Mouse (Mus musculus) lung, postnatal 36 days (tissue): ENCODE data around the gene Llgl2.
A peak's percentile ranks its signal among the peaks of the same experiment; 100 is the strongest.

Experiments
- DNase-seq: peaks from one replicate; pipeline ENCODE4 v3.0.0; 2022; ENCODE audit warnings: mixed read lengths

The Llgl2 gene

GRCm38 (mm10) chr11:115823774-115824740, at the start of gene Llgl2:
Gene Llgl2 (plus strand): TSS chr11:115824049.
- DNase-seq, result peak; percentile 96

- no peak for DNase-seq
Observed at GRCm38 (mm10) chr11:115774653-115775052, 49.2 kb upstream of the Llgl2 start.

- peak; percentile 65 for DNase-seq
Observed at GRCm38 (mm10) chr11:115775821-115776665, 47.8 kb upstream of the Llgl2 start.

GRCm38 (mm10) chr11:115776954-115777353, 46.9 kb upstream of the Llgl2 start:
- DNase-seq, result no peak

- peak; percentile 65 for DNase-seq
Observed at GRCm38 (mm10) chr11:115777487-115778335, 46.1 kb upstream of the Llgl2 start.

DNA sequence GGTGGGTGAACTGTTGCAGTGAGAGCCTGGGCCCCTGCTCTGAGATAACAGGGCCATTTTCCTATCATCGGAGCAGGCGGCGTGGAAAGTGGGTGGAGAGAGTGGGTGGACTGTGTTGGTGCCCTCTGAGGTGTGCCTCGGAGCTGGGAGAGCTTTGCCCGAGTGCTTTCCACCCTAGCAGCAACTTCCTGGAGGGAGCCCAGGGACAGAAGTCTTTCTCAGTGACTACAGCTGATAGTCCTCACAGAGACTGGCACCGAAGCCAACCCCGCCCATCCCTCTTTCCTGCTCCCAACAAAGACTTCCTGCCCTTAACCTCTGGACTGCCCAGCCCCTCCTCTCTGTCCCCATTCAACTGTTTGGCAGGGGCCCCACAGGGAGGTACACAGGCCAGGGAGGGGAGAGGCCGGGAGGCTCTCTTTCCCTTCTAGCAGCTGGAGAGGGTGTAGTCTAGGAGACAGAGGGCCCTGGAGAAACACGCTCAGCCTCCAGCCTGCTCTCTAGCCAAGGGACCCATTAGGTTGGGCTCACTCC, 44.7 kb upstream of the Llgl2 start:
- peak; percentile 98 for DNase-seq

DNA sequence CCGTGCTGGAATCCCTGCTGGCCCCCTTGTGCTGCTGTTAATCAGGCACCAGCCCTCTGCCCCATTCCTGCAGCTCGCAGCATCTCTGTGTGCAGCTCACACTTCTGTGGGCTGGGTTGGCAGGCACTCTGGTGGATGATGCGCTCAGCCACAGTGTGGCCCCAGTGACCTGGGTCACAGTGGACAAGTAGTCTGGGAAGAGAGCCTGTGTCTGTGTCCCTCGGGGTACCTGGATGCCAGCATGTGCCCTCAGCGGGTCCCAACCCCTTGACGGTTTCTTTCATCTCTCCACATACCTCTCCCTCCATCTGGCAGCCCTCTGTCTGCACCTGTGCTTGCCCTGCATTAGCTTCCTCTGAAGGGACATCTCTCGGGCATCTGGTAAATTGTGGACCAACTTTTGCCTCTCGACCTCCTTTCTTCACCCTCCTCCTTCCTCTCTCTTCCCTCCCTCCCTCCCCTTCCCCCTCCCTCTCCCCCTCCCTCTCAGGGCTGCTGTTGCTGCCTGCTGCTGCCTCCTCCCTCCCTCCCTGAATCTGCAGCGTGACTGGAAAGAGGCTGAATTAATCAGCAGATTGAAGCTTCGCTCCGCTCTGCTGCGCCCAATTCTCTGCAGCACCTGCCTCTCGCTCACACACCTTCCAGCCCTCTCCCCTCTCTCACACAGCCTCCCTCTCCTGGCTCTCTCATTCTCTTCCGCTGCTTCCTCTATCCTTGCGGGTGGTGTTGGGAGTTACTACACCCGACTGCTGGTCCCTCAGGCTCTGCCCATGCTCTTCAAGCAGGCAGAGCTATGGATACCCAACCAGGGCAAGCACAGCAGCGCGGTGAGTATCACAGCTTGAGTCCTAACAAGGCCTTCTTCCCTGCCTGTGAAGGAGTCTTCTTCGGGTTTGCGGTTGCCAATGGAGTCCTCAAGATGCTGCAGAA, 43.4 kb upstream of the Llgl2 start:
- DNase-seq, result no peak

DNA sequence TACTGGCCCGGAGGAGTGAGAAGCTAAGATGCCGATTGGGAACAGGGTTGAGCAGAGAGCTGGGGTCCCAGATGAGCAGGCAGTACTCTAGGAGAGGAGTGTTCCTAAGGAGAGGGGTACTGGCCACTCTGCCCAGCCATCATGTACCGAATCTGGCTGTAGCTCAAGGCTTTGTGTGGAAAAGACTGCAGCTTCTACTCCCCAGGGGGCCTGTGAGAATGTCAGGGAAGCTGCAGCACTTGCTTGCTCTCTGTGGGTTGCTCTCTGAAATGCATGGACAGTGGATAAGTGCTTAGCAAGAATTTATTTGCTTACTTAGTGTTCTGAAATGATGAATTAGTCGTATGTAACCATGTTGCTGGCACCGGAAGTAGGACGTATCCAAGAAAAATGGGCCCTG, 37.4 kb upstream of the Llgl2 start:
- DNase-seq, result no peak

DNA sequence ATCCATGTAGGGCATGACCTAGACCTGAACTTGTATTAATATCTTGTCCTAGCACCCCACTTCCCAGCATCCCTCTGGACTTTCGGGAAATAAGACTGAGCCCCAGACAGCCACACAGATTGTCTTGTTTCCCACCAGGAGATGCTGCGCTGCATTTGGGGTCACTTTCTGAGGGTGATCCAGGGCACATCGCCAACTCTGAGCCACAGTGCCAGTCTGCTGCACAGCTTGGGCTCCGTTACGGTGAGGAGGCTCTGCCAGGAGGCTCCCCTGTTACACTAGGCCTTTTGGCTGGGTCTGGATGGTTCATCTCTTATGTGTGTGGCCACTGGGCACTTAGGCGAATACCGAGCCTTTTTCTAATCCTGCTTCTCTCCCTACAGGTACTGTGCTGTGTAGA, 34.1 kb upstream of the Llgl2 start:
- DNase-seq, result no peak

DNA sequence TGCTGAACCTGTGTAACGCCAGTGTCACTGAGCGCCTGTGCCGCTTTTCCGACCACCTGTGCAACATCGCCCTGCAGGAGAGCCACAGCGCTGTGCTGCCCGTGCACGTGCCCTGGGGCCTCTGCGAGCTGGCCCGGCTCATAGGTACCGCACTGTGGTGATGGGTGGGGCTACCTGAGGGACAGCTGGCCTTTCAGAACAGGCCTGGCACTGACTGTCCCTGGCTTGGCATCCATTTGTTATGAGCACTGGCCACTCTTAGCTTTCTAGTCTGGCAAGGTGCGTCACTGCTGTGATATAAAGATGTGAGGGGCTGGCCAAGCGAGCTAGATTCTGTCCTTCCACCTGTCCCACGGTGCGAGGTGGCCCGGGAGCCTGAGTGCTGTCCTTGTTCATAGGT, 31.9 kb upstream of the Llgl2 start:
- no peak for DNase-seq

- no peak for DNase-seq
Observed at GRCm38 (mm10) chr11:115792353-115792752, 31.5 kb upstream of the Llgl2 start.

GRCm38 (mm10) chr11:115796898-115797297, 27.0 kb upstream of the Llgl2 start:
- no peak for DNase-seq

DNA sequence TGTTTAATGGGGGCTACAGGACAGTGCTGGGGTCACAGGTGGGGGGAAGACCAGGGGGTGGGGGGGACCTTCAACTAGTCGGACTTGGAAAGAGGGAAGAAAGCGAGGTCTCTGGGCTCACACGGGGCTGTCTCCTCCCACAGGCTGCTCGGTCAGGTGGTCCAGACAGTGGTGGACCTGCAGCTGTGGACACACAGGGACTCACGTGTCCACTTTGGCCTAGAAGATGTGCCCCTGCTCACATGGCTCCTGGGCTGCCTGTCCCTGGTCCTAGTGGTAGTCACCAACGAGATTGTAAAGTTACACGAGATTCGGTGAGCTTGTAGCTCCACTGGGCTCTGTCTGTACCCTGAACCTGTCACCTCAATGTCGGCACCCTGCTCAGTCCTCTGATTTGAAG, 26.2 kb upstream of the Llgl2 start:
- no peak for DNase-seq

- DNase-seq, result no peak
Observed at GRCm38 (mm10) chr11:115800981-115801380, 22.9 kb upstream of the Llgl2 start.

DNA sequence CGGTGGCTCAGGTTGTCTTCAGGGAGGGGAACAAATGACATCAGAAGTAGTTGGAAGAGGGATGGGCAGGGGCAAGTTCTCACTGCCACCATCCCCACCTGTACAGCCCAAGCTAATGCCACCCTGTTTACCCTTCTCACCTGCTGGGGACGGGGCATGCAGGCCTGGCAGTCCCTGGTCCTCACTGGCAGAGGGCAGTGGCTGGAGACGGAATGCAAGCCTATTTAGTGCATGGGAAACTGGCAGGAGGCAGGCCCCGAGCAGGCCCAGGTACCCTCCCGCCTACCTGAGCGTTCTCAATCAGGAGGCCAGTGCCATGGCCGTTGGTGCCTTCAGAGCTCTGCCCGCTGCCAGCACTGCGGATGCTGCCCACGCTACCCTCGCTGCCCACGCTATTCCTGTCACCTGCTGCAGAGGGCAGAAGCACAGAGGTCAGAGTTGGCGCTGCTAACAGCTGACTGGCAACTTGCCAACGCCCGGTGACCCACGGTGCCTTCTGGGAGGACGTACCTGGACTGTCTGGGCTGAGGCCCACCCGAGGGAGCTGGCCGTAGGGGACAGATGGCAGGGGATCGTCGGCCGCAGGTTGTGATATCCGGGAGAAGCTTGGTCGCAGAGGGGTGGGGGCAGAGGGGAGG, 20.7 kb upstream of the Llgl2 start:
- no peak for DNase-seq

GRCm38 (mm10) chr11:115805005-115805404, 18.8 kb upstream of the Llgl2 start:
- DNase-seq, result no peak

DNA sequence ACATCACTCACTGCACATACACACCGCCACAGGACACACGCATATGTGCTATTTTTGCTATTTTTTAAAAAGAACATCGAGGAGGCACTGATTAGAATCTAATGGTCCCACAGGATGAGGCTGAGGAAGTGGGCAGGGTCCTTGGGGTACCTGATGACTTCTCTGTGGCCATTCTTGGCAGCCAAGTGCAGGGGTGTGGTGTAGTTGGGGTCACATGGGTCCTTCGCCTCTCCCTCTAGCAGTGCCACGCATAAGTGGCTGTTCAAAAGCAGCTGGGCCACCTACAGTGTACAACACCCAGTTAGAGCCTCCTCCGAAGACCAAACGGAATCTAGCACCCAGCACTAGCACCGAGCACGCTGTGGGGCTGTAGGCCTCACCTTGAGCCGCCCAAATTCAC, 17.7 kb upstream of the Llgl2 start:
- peak; percentile 83 for DNase-seq

- DNase-seq, result no peak
Observed at GRCm38 (mm10) chr11:115807306-115807705, 16.5 kb upstream of the Llgl2 start.

- no peak for DNase-seq
Observed at GRCm38 (mm10) chr11:115807971-115808370, 15.9 kb upstream of the Llgl2 start.

DNA sequence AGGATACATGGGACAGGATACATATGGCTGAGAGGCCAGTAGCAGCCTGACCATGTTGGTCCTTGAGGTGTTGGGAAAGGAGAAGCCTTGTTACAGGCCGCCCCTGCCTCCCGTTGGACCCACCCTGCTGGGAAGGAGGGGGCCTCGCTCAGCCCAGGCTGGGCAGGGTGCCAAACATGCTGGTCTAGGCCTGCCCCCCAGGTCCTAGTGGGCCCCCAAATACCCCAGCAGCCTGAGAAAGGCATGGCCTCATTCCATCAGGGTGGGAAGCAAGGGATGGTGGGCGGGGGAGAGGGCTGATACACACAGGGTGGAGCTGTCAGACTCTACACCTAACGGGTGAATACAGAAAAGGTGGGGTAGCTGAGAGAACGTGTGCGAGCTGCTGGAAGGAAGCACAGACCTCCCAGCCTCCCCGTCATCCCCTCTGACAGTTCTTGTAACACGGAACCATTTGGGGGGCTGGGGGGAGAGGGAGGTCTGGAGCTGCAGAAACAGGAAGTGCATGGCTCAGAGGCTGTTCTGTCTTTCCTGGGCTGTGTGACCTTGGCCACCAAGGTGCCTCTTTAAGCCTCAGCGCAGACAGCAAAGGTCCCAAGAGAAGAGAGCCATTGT, 15.0 kb upstream of the Llgl2 start:
- peak; percentile 55 for DNase-seq
